Mouse (Mus musculus): ENCODE measurements around the gene Dscam. TPM values are rescaled to one million over a fixed set of nuclear protein-coding genes. Genes with fewer than 3 reads are reported as not detected.

Dscam gene
- total and polyA plus RNA-seq, 2 experiments from 2014 or later: not detected

- TF ChIP-seq EP300 (IDR thresholded peaks at IDR 0.05; ENCODE audit: low read depth) (no peak), CTCF (IDR thresholded peaks at IDR 0.05; ENCODE audit: low read depth) (no peak)
- ATAC-seq (ENCODE audit: insufficient read depth, low read depth): peak; percentile 77
Measured at GRCm38 (mm10) chr16:96759081-96759603, 411.4 kb downstream of the Dscam start.

GRCm38 (mm10) chr16:96758381-96758780 is 412.2 kb downstream of the Dscam start:
- no peaks in the 10 kb centered on the region for H3K4me1 ChIP-seq (ENCODE audit: control insufficient read depth, insufficient read depth)
- H3K9me3 ChIP-seq (replicated peaks; ENCODE audit: control insufficient read depth, low read length): no peaks in the 10 kb centered on the region
- no peak overlapping the region for H3K4me2 ChIP-seq (ENCODE audit: low read depth, low read length)
- 65% methylated on average over 3 of the region's 3 CpGs for WGBS
- H3K27me3 ChIP-seq (ENCODE audit: control insufficient read depth, insufficient read depth, low read length): no peaks in the 10 kb centered on the region
- ATAC-seq (ENCODE audit: insufficient read depth, low read depth) (no peak), DNase-seq (ENCODE audit: low spot score) (no peak)
- no peaks in the 10 kb centered on the region for H3K36me3 ChIP-seq (replicated peaks; ENCODE audit: control insufficient read depth, insufficient read depth, low read length)
- TF ChIP-seq EP300 (IDR thresholded peaks at IDR 0.05; ENCODE audit: low read depth) (no peak), CTCF (IDR thresholded peaks at IDR 0.05; ENCODE audit: low read depth) (no peak)
- H3K9ac ChIP-seq (replicated peaks; ENCODE audit: low read depth, low read length): no peak overlapping the region
- no peak overlapping the region for H3K4me3 ChIP-seq (ENCODE audit: low read depth, low read length)
- H3K27ac ChIP-seq (ENCODE audit: low read depth): no peak overlapping the region

More at GRCm38 (mm10) chr16:96759081-96759603, 411.4 kb downstream of the Dscam start:
- no peaks in the 10 kb centered on the region for H3K4me1 ChIP-seq (ENCODE audit: control insufficient read depth, insufficient read depth)
- H3K9ac ChIP-seq (replicated peaks; ENCODE audit: low read depth, low read length): no peak overlapping the region
- H3K27ac ChIP-seq (ENCODE audit: low read depth): no peak overlapping the region
- peak; percentile 29 for DNase-seq (ENCODE audit: low spot score)
- WGBS: 59% methylated on average over 5 of the region's 5 CpGs
- H3K4me2 ChIP-seq (ENCODE audit: low read depth, low read length): no peak overlapping the region
- H3K9me3 ChIP-seq (replicated peaks; ENCODE audit: control insufficient read depth, low read length): no peaks in the 10 kb centered on the region
- H3K4me3 ChIP-seq (ENCODE audit: low read depth, low read length): no peak overlapping the region
- no peaks in the 10 kb centered on the region for H3K27me3 ChIP-seq (ENCODE audit: control insufficient read depth, insufficient read depth, low read length)
- H3K36me3 ChIP-seq (replicated peaks; ENCODE audit: control insufficient read depth, insufficient read depth, low read length): no peaks in the 10 kb centered on the region

GRCm38 (mm10) chr16:96757588-96758313 is 412.8 kb downstream of the Dscam start:
- Histone ChIP-seq H3K27ac (ENCODE audit: low read depth) (no peak overlapping the region), H3K9ac (replicated peaks; ENCODE audit: low read depth, low read length) (no peak overlapping the region)
- DNase-seq (ENCODE audit: low spot score): no peak

GRCm38 (mm10) chr16:96756994-96757393 is 413.6 kb downstream of the Dscam start:
- no peak overlapping the region for H3K4me2 ChIP-seq (ENCODE audit: low read depth, low read length)
- ATAC-seq (ENCODE audit: insufficient read depth, low read depth): no peak
- H3K27me3 ChIP-seq (ENCODE audit: control insufficient read depth, insufficient read depth, low read length): no peaks in the 10 kb centered on the region
- no peak overlapping the region for H3K27ac ChIP-seq (ENCODE audit: low read depth)
- H3K36me3 ChIP-seq (replicated peaks; ENCODE audit: control insufficient read depth, insufficient read depth, low read length): no peaks in the 10 kb centered on the region
- H3K9ac ChIP-seq (replicated peaks; ENCODE audit: low read depth, low read length): no peak overlapping the region
- DNase-seq (ENCODE audit: low spot score): no peak
- no peak overlapping the region for H3K4me3 ChIP-seq (ENCODE audit: low read depth, low read length)
- H3K9me3 ChIP-seq (replicated peaks; ENCODE audit: control insufficient read depth, low read length): no peaks in the 10 kb centered on the region
- no peaks in the 10 kb centered on the region for H3K4me1 ChIP-seq (ENCODE audit: control insufficient read depth, insufficient read depth)
- 22% methylated on average over 7 of the region's 7 CpGs for WGBS
- TF ChIP-seq EP300 (IDR thresholded peaks at IDR 0.05; ENCODE audit: low read depth): no peak
- TF ChIP-seq CTCF (IDR thresholded peaks at IDR 0.05; ENCODE audit: low read depth): no peak

More at GRCm38 (mm10) chr16:96757588-96758313, 412.8 kb downstream of the Dscam start:
- H3K4me1 ChIP-seq (ENCODE audit: control insufficient read depth, insufficient read depth): no peaks in the 10 kb centered on the region
- WGBS: 5% methylated on average over 9 of the region's 9 CpGs
- no peak for ATAC-seq (ENCODE audit: insufficient read depth, low read depth)
- TF ChIP-seq EP300 (IDR thresholded peaks at IDR 0.05; ENCODE audit: low read depth): no peak
- TF ChIP-seq CTCF (IDR thresholded peaks at IDR 0.05; ENCODE audit: low read depth): no peak
- no peak overlapping the region for H3K4me2 ChIP-seq (ENCODE audit: low read depth, low read length)
- no peak overlapping the region for H3K4me3 ChIP-seq (ENCODE audit: low read depth, low read length)
- no peaks in the 10 kb centered on the region for H3K36me3 ChIP-seq (replicated peaks; ENCODE audit: control insufficient read depth, insufficient read depth, low read length)
- no peaks in the 10 kb centered on the region for H3K9me3 ChIP-seq (replicated peaks; ENCODE audit: control insufficient read depth, low read length)
- no peaks in the 10 kb centered on the region for H3K27me3 ChIP-seq (ENCODE audit: control insufficient read depth, insufficient read depth, low read length)

GRCm38 (mm10) chr16:96754971-96755504 is 415.5 kb downstream of the Dscam start:
- Histone ChIP-seq H3K4me3 (ENCODE audit: low read depth, low read length) (no peak overlapping the region), H3K4me2 (ENCODE audit: low read depth, low read length) (no peak overlapping the region), H3K9me3 (replicated peaks; ENCODE audit: control insufficient read depth, low read length) (no peaks in the 10 kb centered on the region), H3K27me3 (ENCODE audit: control insufficient read depth, insufficient read depth, low read length) (no peaks in the 10 kb centered on the region), H3K9ac (replicated peaks; ENCODE audit: low read depth, low read length) (no peak overlapping the region), H3K4me1 (ENCODE audit: control insufficient read depth, insufficient read depth) (no peaks in the 10 kb centered on the region), H3K36me3 (replicated peaks; ENCODE audit: control insufficient read depth, insufficient read depth, low read length) (no peaks in the 10 kb centered on the region), H3K27ac (ENCODE audit: low read depth) (no peak overlapping the region)
- ATAC-seq (ENCODE audit: insufficient read depth, low read depth) (no peak), DNase-seq (ENCODE audit: low spot score) (no peak)
- 75% methylated on average over 6 of the region's 6 CpGs for WGBS
- no peak for TF ChIP-seq EP300 (IDR thresholded peaks at IDR 0.05; ENCODE audit: low read depth)
- no peak for TF ChIP-seq CTCF (IDR thresholded peaks at IDR 0.05; ENCODE audit: low read depth)

All from heart, postnatal 0 days (tissue).